Mouse (Mus musculus): Measurements from ENCODE around the gene Gps2. TPM values are rescaled to one million over a fixed set of nuclear protein-coding genes. Genes with fewer than 3 reads are reported as not detected.
"Not testable (repeated sequence)": the region's sequence is repeated elsewhere in the genome, so short reads cannot be mapped to it uniquely, and the experiment has no call there.

Gene Gps2
- total RNA-seq, 2 experiments from 2014 or later, result 31.9 to 38.2 TPM

- DNase-seq, result no peak
Observed at GRCm38 (mm10) chr11:69936714-69937347, 23.1 kb downstream of the Gps2 start.

- DNase-seq, result no peak
Observed at GRCm38 (mm10) chr11:69937385-69937784, 23.7 kb downstream of the Gps2 start.

GRCm38 (mm10) chr11:69937834-69938233 lies 24.1 kb downstream of the Gps2 start:
- DNase-seq, result no peak

GRCm38 (mm10) chr11:69938401-69938979 lies 24.8 kb downstream of the Gps2 start:
- no peak for DNase-seq

GRCm38 (mm10) chr11:69939181-69939580 lies 25.5 kb downstream of the Gps2 start:
- DNase-seq, result no peak

- no peak for DNase-seq
Observed at GRCm38 (mm10) chr11:69939731-69940130, 26.0 kb downstream of the Gps2 start.

- DNase-seq, result no peak
Observed at GRCm38 (mm10) chr11:69940962-69941361, 27.3 kb downstream of the Gps2 start.

GRCm38 (mm10) chr11:69945216-69945615 lies 31.5 kb downstream of the Gps2 start:
- no peak for DNase-seq

GRCm38 (mm10) chr11:69945997-69946891 lies 32.6 kb downstream of the Gps2 start:
- no peak for DNase-seq

- no peak for DNase-seq
Observed at GRCm38 (mm10) chr11:69947337-69948065, 33.8 kb downstream of the Gps2 start.

- DNase-seq, result peak; percentile 42 to 52
Observed at GRCm38 (mm10) chr11:69948066-69948762, 34.5 kb downstream of the Gps2 start, which contains the start of gene Slc2a4. TSS of gene Slc2a4 (minus strand) at chr11:69948188.

- peak; percentile 55 to 62 for DNase-seq
Observed at GRCm38 (mm10) chr11:69948763-69949150, 35.1 kb downstream of the Gps2 start.

- DNase-seq, result no peak
Observed at GRCm38 (mm10) chr11:69950807-69951459, 37.2 kb downstream of the Gps2 start.

GRCm38 (mm10) chr11:69952274-69952673 lies 38.6 kb downstream of the Gps2 start:
- no peak for DNase-seq

- DNase-seq, result no peak
Observed at GRCm38 (mm10) chr11:69953267-69953915, 39.7 kb downstream of the Gps2 start.

- not testable (repeated sequence) for DNase-seq
Observed at GRCm38 (mm10) chr11:69955618-69956017, 41.9 kb downstream of the Gps2 start.

- DNase-seq, result no peak
Observed at GRCm38 (mm10) chr11:69956218-69956617, 42.5 kb downstream of the Gps2 start.

- no peak for DNase-seq
Observed at GRCm38 (mm10) chr11:69960616-69961015, 46.9 kb downstream of the Gps2 start.

GRCm38 (mm10) chr11:69961841-69962240 lies 48.2 kb downstream of the Gps2 start:
- no peak for DNase-seq

GRCm38 (mm10) chr11:69964650-69965270 lies 51.1 kb downstream of the Gps2 start, which contains the start of gene Cldn7:
TSS of gene Cldn7 (plus strand) at chr11:69964779.
- no peak for DNase-seq
